Mouse (Mus musculus): Measurements from ENCODE around the gene Stil. TPM values are rescaled to one million over a fixed set of nuclear protein-coding genes. Genes with fewer than 3 reads are reported as not detected.

Gene Stil
- polyA plus RNA-seq, 1 experiment from 2014 or later, result 15.7 TPM

- peaks cover 14% of the 10 kb centered on the region for H3K4me1 ChIP-seq
- no peaks in the 10 kb centered on the region for H3K27me3 ChIP-seq
- H3K4me2 ChIP-seq (replicated peaks), result peak within 1 kb of the TSS; percentile 78
- H3K9ac ChIP-seq (replicated peaks), result peak within 1 kb of the TSS; percentile 95
- peak within 1 kb of the TSS; percentile 87 for H3K4me3 ChIP-seq
- WGBS, result under 1% methylated on average over 90 of the region's 93 CpGs
- peak within 1 kb of the TSS; percentile 100 for H3K27ac ChIP-seq (replicated peaks)
- ATAC-seq (ENCODE audit: low FRiP score, low read depth), result peak; percentile 98
- 0 out of 2 replicates have a peak, but pooled peaks cover 4% of the 10 kb centered on the region for H3K36me3 ChIP-seq
- no peaks in the 10 kb centered on the region for H3K9me3 ChIP-seq
These were observed 13.1 kb upstream of the Stil start, which contains the start of gene Cmpk1 for GRCm38 (mm10) chr4:114986591-114987432. Gene Cmpk1, minus strand, starts transcription at chr4:114987241.

- no peaks in the 10 kb centered on the region for H3K9me3 ChIP-seq
- H3K4me1 ChIP-seq, result no peaks in the 10 kb centered on the region
- peaks cover 11% of the 10 kb centered on the region; the same call in 1 of the 2 replicates for H3K27me3 ChIP-seq
- H3K4me2 ChIP-seq (replicated peaks), result no peak overlapping the region
- no peaks in the 10 kb centered on the region for H3K36me3 ChIP-seq
- no peak overlapping the region for H3K9ac ChIP-seq (replicated peaks)
- ATAC-seq (ENCODE audit: low FRiP score, low read depth), result no peak
- H3K4me3 ChIP-seq, result no peak overlapping the region
- no peak overlapping the region for H3K27ac ChIP-seq (replicated peaks)
- 92% methylated on average over 3 of the region's 3 CpGs for WGBS
These were observed 5.7 kb upstream of the Stil start for GRCm38 (mm10) chr4:114994218-114994617.

- H3K9ac ChIP-seq (replicated peaks), result no peak overlapping the region
- no peak for ATAC-seq (ENCODE audit: low FRiP score, low read depth)
- no peak overlapping the region for H3K4me3 ChIP-seq
- no peak overlapping the region for H3K27ac ChIP-seq (replicated peaks)
- WGBS, result 57% methylated on average over 3 of the region's 3 CpGs
- H3K4me1 ChIP-seq, result peaks cover 18% of the 10 kb centered on the region
- no peaks in the 10 kb centered on the region for H3K36me3 ChIP-seq
- H3K4me2 ChIP-seq (replicated peaks), result no peak overlapping the region
- no peaks in the 10 kb centered on the region for H3K9me3 ChIP-seq
- peaks cover 11% of the 10 kb centered on the region; the same call in 1 of the 2 replicates for H3K27me3 ChIP-seq
These were observed 2.9 kb upstream of the Stil start for GRCm38 (mm10) chr4:114997051-114997450.

GRCm38 (mm10) chr4:114999445-114999772 is 550 bp upstream of the Stil start:
- Histone ChIP-seq H3K27ac (replicated peaks) (peak overlapping the region; percentile 91), H3K4me3 (peak overlapping the region; percentile 60), H3K9ac (replicated peaks) (peak overlapping the region; percentile 74), H3K4me2 (replicated peaks) (peak overlapping the region; percentile 64), H3K4me1 (peaks cover 21% of the 10 kb centered on the region), H3K9me3 (no peaks in the 10 kb centered on the region), H3K36me3 (peaks cover 5% of the 10 kb centered on the region; the same call in 1 of the 2 replicates), H3K27me3 (0 out of 2 replicates have a peak, but pooled peaks cover 5% of the 10 kb centered on the region)
- WGBS, result 9% methylated on average over 9 of the region's 9 CpGs
- ATAC-seq (ENCODE audit: low FRiP score, low read depth), result no peak

GRCm38 (mm10) chr4:115000429-115000795 is 453 bp downstream of the Stil start:
- Histone ChIP-seq H3K4me1 (peaks cover 21% of the 10 kb centered on the region), H3K9me3 (no peaks in the 10 kb centered on the region), H3K27ac (replicated peaks) (peak overlapping the region; percentile 66), H3K36me3 (peaks cover 10% of the 10 kb centered on the region), H3K4me2 (replicated peaks) (peak overlapping the region; percentile 64), H3K27me3 (0 out of 2 replicates have a peak, but pooled peaks cover under 1% of the 10 kb centered on the region), H3K9ac (replicated peaks) (peak overlapping the region; percentile 60), H3K4me3 (peak overlapping the region; percentile 60)
- peak; percentile 20 for ATAC-seq (ENCODE audit: low FRiP score, low read depth)
- WGBS, result 3% methylated on average over 8 of the region's 8 CpGs

GRCm38 (mm10) chr4:115014276-115014675 is 14.3 kb downstream of the Stil start:
- no peak overlapping the region for H3K27ac ChIP-seq (replicated peaks)
- H3K9ac ChIP-seq (replicated peaks), result no peak overlapping the region
- no peaks in the 10 kb centered on the region for H3K27me3 ChIP-seq
- no peak overlapping the region for H3K4me2 ChIP-seq (replicated peaks)
- no peak overlapping the region for H3K4me3 ChIP-seq
- no peaks in the 10 kb centered on the region for H3K9me3 ChIP-seq
- H3K4me1 ChIP-seq, result no peaks in the 10 kb centered on the region
- WGBS, result 96% methylated on average over 3 of the region's 3 CpGs
- peaks cover 43% of the 10 kb centered on the region for H3K36me3 ChIP-seq
- no peak for ATAC-seq (ENCODE audit: low FRiP score, low read depth)

- H3K36me3 ChIP-seq, result peaks cover 52% of the 10 kb centered on the region
- no peak for ATAC-seq (ENCODE audit: low FRiP score, low read depth)
- 96% methylated on average over 3 of the region's 3 CpGs for whole genome bisulfite sequencing
These were observed 20.0 kb downstream of the Stil start for GRCm38 (mm10) chr4:115019997-115020396.

GRCm38 (mm10) chr4:115035043-115035442 is 35.1 kb downstream of the Stil start:
- H3K27ac ChIP-seq (replicated peaks), result no peak overlapping the region
- no peaks in the 10 kb centered on the region for H3K9me3 ChIP-seq
- 76% methylated on average over 6 of the region's 6 CpGs for WGBS
- no peak overlapping the region for H3K4me2 ChIP-seq (replicated peaks)
- H3K4me3 ChIP-seq, result no peak overlapping the region
- H3K4me1 ChIP-seq, result no peaks in the 10 kb centered on the region
- no peaks in the 10 kb centered on the region for H3K27me3 ChIP-seq
- no peak for ATAC-seq (ENCODE audit: low FRiP score, low read depth)
- no peak overlapping the region for H3K9ac ChIP-seq (replicated peaks)
- peaks cover 31% of the 10 kb centered on the region for H3K36me3 ChIP-seq

More at GRCm38 (mm10) chr4:115019997-115020396, 20.0 kb downstream of the Stil start:
- Histone ChIP-seq H3K27me3 (no peaks in the 10 kb centered on the region), H3K27ac (replicated peaks) (no peak overlapping the region), H3K4me2 (replicated peaks) (no peak overlapping the region), H3K9me3 (no peaks in the 10 kb centered on the region), H3K4me3 (no peak overlapping the region), H3K9ac (replicated peaks) (no peak overlapping the region), H3K4me1 (no peaks in the 10 kb centered on the region)

GRCm38 (mm10) chr4:115038242-115038641 is 38.3 kb downstream of the Stil start:
- Histone ChIP-seq H3K4me3 (no peak overlapping the region), H3K4me2 (replicated peaks) (no peak overlapping the region), H3K9me3 (no peaks in the 10 kb centered on the region), H3K4me1 (no peaks in the 10 kb centered on the region), H3K36me3 (peaks cover 44% of the 10 kb centered on the region), H3K9ac (replicated peaks) (no peak overlapping the region), H3K27me3 (no peaks in the 10 kb centered on the region), H3K27ac (replicated peaks) (no peak overlapping the region)
- no peak for ATAC-seq (ENCODE audit: low FRiP score, low read depth)
- WGBS, result 38% methylated on average over 4 of the region's 4 CpGs

GRCm38 (mm10) chr4:115045621-115046020 is 45.7 kb downstream of the Stil start:
- ATAC-seq (ENCODE audit: low FRiP score, low read depth), result no peak
- H3K9ac ChIP-seq (replicated peaks), result no peak overlapping the region
- peaks cover 20% of the 10 kb centered on the region for H3K36me3 ChIP-seq
- H3K4me3 ChIP-seq, result no peak overlapping the region
- H3K9me3 ChIP-seq, result no peaks in the 10 kb centered on the region
- 79% methylated on average over 3 of the region's 3 CpGs for WGBS
- H3K27ac ChIP-seq (replicated peaks), result no peak overlapping the region
- H3K4me1 ChIP-seq, result no peaks in the 10 kb centered on the region
- H3K4me2 ChIP-seq (replicated peaks), result no peak overlapping the region
- H3K27me3 ChIP-seq, result peaks cover 33% of the 10 kb centered on the region

- Histone ChIP-seq H3K36me3 (no peaks in the 10 kb centered on the region), H3K27me3 (peaks cover 55% of the 10 kb centered on the region), H3K4me3 (no peak overlapping the region), H3K9me3 (no peaks in the 10 kb centered on the region), H3K27ac (replicated peaks) (no peak overlapping the region), H3K4me2 (replicated peaks) (no peak overlapping the region), H3K4me1 (0 out of 2 replicates have a peak, but pooled peaks cover 4% of the 10 kb centered on the region), H3K9ac (replicated peaks) (no peak overlapping the region)
- 4% methylated on average over 5 of the region's 5 CpGs for WGBS
- ATAC-seq (ENCODE audit: low FRiP score, low read depth), result no peak
These were observed 47.8 kb downstream of the Stil start for GRCm38 (mm10) chr4:115047750-115048149.

- H3K27me3 ChIP-seq, result peaks cover 59% of the 10 kb centered on the region
- H3K27ac ChIP-seq (replicated peaks), result no peak overlapping the region
- ATAC-seq (ENCODE audit: low FRiP score, low read depth), result no peak
- 0 out of 2 replicates have a peak, but pooled peaks cover 4% of the 10 kb centered on the region for H3K4me1 ChIP-seq
- H3K9ac ChIP-seq (replicated peaks), result no peak overlapping the region
- WGBS, result 74% methylated on average over 8 of the region's 8 CpGs
- H3K9me3 ChIP-seq, result no peaks in the 10 kb centered on the region
- no peak overlapping the region for H3K4me3 ChIP-seq
- no peak overlapping the region for H3K4me2 ChIP-seq (replicated peaks)
- H3K36me3 ChIP-seq, result no peaks in the 10 kb centered on the region
These were observed 48.2 kb downstream of the Stil start for GRCm38 (mm10) chr4:115048190-115048589.

All from midbrain, embryonic 12.5 days (tissue).